Mouse (Mus musculus) embryonic fibroblast, embryonic 13.5 days (primary cell): Measurements from ENCODE around the gene Ccdc187. TPM values are rescaled to one million over a fixed set of nuclear protein-coding genes. Genes with fewer than 3 reads are reported as not detected.

ENCODE experiments used
- H3K27ac ChIP-seq: 2 replicates; pipeline ENCODE4 v1.5.1; 2012; ENCODE audit warnings: low read length, control low read depth, inconsistent platforms; ENCODE audit not compliant: insufficient read depth
- H3K4me1 ChIP-seq: 2 replicates; pipeline ENCODE4 v1.6.1; 2011; ENCODE audit warnings: low read length; ENCODE audit not compliant: control insufficient read depth, insufficient read depth
- H3K4me3 ChIP-seq: 2 replicates; pipeline ENCODE4 v1.5.1; 2011; ENCODE audit warnings: mild to moderate bottlenecking, control low read depth, low read length; ENCODE audit not compliant: insufficient read depth
- CTCF ChIP-seq: IDR thresholded peaks from 2 replicates; pipeline ENCODE4 v1.5.1; 2011; ENCODE audit warnings: mild to moderate bottlenecking, control low read depth, low read length, moderate library complexity, borderline replicate concordance; ENCODE audit not compliant: insufficient read depth
- POLR2A ChIP-seq: IDR thresholded peaks from 2 replicates; pipeline ENCODE4 v1.6.1; 2011; ENCODE audit warnings: low read depth, mild to moderate bottlenecking, control low read depth, low read length, moderate library complexity
- polyA plus RNA-seq: library from polyadenylated mRNA; stranded (reverse); fragments of >200 nt; gene quantifications from 2 replicates; pipeline ENCODE4 v1.2.4, GENCODE M21; 2011; ENCODE audit warnings: low read depth; ENCODE audit not compliant: missing spikeins, insufficient read length

Gene Ccdc187
- polyA plus RNA-seq, 1 experiment = not detected

GRCm38 (mm10) chr2:26194552-26195339, 99.6 kb downstream of the Ccdc187 start:
- H3K4me1 ChIP-seq = no peaks in the 10 kb centered on the region
- no peak overlapping the region for H3K27ac ChIP-seq
- H3K4me3 ChIP-seq = no peak overlapping the region
- TF ChIP-seq CTCF (no peak), POLR2A (no peak)

Other genes with a start within 250 kb of the Ccdc187 start
- 21.1 and 23.1 TPM in 2 replicates for gene Nacc2, start 171.3 kb downstream of the Ccdc187 start, polyA plus RNA-seq
- not detected in 2 replicates for gene Lhx3, start 86.3 kb downstream of the Ccdc187 start, polyA plus RNA-seq
- gene Qsox2, start 57.0 kb downstream of the Ccdc187 start, polyA plus RNA-seq = 19.5 and 19.9 TPM in 2 replicates
- gene Gpsm1, start 21.0 kb upstream of the Ccdc187 start, polyA plus RNA-seq = 22.1 and 26.8 TPM in 2 replicates
- 18.2 and 21.2 TPM in 2 replicates for gene Dnlz, start 57.6 kb upstream of the Ccdc187 start, polyA plus RNA-seq
- not detected in 2 replicates for gene Card9, start 66.4 kb upstream of the Ccdc187 start, polyA plus RNA-seq
- 17.2 and 27.4 TPM in 2 replicates for gene Snapc4, start 86.1 kb upstream of the Ccdc187 start, polyA plus RNA-seq
- 75.7 and 76.1 TPM in 2 replicates for gene Entr1, start 94.8 kb upstream of the Ccdc187 start, polyA plus RNA-seq
- gene Pmpca, start 94.8 kb upstream of the Ccdc187 start, polyA plus RNA-seq = 100 and 101 TPM in 2 replicates
- 11.6 and 17.1 TPM in 2 replicates for gene Inpp5e, start 114.6 kb upstream of the Ccdc187 start, polyA plus RNA-seq
- 59.4 and 70.1 TPM in 2 replicates for gene Sec16a, start 150.7 kb upstream of the Ccdc187 start, polyA plus RNA-seq
- gene Notch1, start 222.1 kb upstream of the Ccdc187 start, polyA plus RNA-seq = 19.2 and 24.3 TPM in 2 replicates